Mouse (Mus musculus): ENCODE measurements around the gene Btnl9. TPM values are rescaled to one million over a fixed set of nuclear protein-coding genes. Genes with fewer than 3 reads are reported as not detected.

Btnl9 gene
- total and polyA plus RNA-seq, 2 experiments from 2014 or later, result 0.26 TPM; not detected in 1

- H3K9ac ChIP-seq (replicated peaks; ENCODE audit: low read length, poor library complexity, severe bottlenecking), result no peak within 1 kb of the TSS
- H3K4me2 ChIP-seq (ENCODE audit: low read depth, low read length, poor library complexity, severe bottlenecking), result no peak within 1 kb of the TSS
- WGBS, result 92% methylated on average over 6 of the region's 6 CpGs
- H3K9me3 ChIP-seq (ENCODE audit: low read length), result no peaks in the 10 kb centered on the region
- no peak for TF ChIP-seq CTCF (IDR thresholded peaks at IDR 0.05)
- H3K36me3 ChIP-seq (ENCODE audit: insufficient read depth, low read length), result no peaks in the 10 kb centered on the region
- H3K4me1 ChIP-seq (ENCODE audit: insufficient read depth, low read length), result no peaks in the 10 kb centered on the region
- no peak within 1 kb of the TSS for H3K27ac ChIP-seq (ENCODE audit: low read depth, low read length)
- ATAC-seq (ENCODE audit: low FRiP score) (no peak), DNase-seq (ENCODE audit: low spot score) (no peak)
- H3K4me3 ChIP-seq (ENCODE audit: low read depth, low read length), result no peak within 1 kb of the TSS
- H3K27me3 ChIP-seq (ENCODE audit: insufficient read depth, low read length), result no peaks in the 10 kb centered on the region
These were observed 45.0 kb downstream of the Btnl9 start, which contains the start of gene Olfr1395 for GRCm38 (mm10) chr11:49141974-49142373. Gene Olfr1395, plus strand, starts transcription at chr11:49142274.

- no peak overlapping the region for H3K4me2 ChIP-seq (ENCODE audit: low read depth, low read length, poor library complexity, severe bottlenecking)
- H3K4me1 ChIP-seq (ENCODE audit: insufficient read depth, low read length), result no peaks in the 10 kb centered on the region
- H3K36me3 ChIP-seq (ENCODE audit: insufficient read depth, low read length), result no peaks in the 10 kb centered on the region
- no peak for ATAC-seq (ENCODE audit: low FRiP score)
- H3K27ac ChIP-seq (ENCODE audit: low read depth, low read length), result no peak overlapping the region
- no peak overlapping the region for H3K4me3 ChIP-seq (ENCODE audit: low read depth, low read length)
- no peak for TF ChIP-seq CTCF (IDR thresholded peaks at IDR 0.05)
- no peak for DNase-seq (ENCODE audit: low spot score)
- no peaks in the 10 kb centered on the region for H3K27me3 ChIP-seq (ENCODE audit: insufficient read depth, low read length)
- 89% methylated on average over 2 of the region's 2 CpGs for WGBS
- no peak overlapping the region for H3K9ac ChIP-seq (replicated peaks; ENCODE audit: low read length, poor library complexity, severe bottlenecking)
- H3K9me3 ChIP-seq (ENCODE audit: low read length), result no peaks in the 10 kb centered on the region
These were observed 62.8 kb downstream of the Btnl9 start for GRCm38 (mm10) chr11:49124169-49124568.

GRCm38 (mm10) chr11:49119635-49120034, 67.3 kb downstream of the Btnl9 start:
- H3K4me1 ChIP-seq (ENCODE audit: insufficient read depth, low read length), result no peaks in the 10 kb centered on the region
- DNase-seq (ENCODE audit: low spot score) (no peak), ATAC-seq (ENCODE audit: low FRiP score) (no peak)
- no peak overlapping the region for H3K27ac ChIP-seq (ENCODE audit: low read depth, low read length)
- no peaks in the 10 kb centered on the region for H3K27me3 ChIP-seq (ENCODE audit: insufficient read depth, low read length)
- H3K9ac ChIP-seq (replicated peaks; ENCODE audit: low read length, poor library complexity, severe bottlenecking), result no peak overlapping the region
- H3K4me2 ChIP-seq (ENCODE audit: low read depth, low read length, poor library complexity, severe bottlenecking), result no peak overlapping the region
- no peaks in the 10 kb centered on the region for H3K36me3 ChIP-seq (ENCODE audit: insufficient read depth, low read length)
- H3K4me3 ChIP-seq (ENCODE audit: low read depth, low read length), result no peak overlapping the region
- no peaks in the 10 kb centered on the region for H3K9me3 ChIP-seq (ENCODE audit: low read length)
- WGBS, result 77% methylated on average over 3 of the region's 3 CpGs
- no peak for TF ChIP-seq CTCF (IDR thresholded peaks at IDR 0.05)

Other genes starting within 250 kb of the Btnl9 start
- gene Psme2b, start 241.0 kb downstream of the Btnl9 start, total RNA-seq (2014; rRNA removed), result 0.76 and 1.1 TPM in 2 replicates
- gene Psme2b, start 241.0 kb downstream of the Btnl9 start, polyA plus RNA-seq (2015; fragmentation: Nextera tagmentation; extraction: Ambion mirVana), result 1.8 and 2.1 TPM in 2 replicates
- gene Olfr56, start 208.3 kb downstream of the Btnl9 start, total RNA-seq (2014; rRNA removed), result 0.33 TPM in 1 of 2 replicates, not detected in the other
- not detected in 2 replicates for gene Olfr56, start 208.3 kb downstream of the Btnl9 start, polyA plus RNA-seq (2015; fragmentation: Nextera tagmentation; extraction: Ambion mirVana)
- 0.88 and 1.5 TPM in 2 replicates for gene 9930111J21Rik1, start 207.8 kb downstream of the Btnl9 start, total RNA-seq (2014; rRNA removed)
- gene 9930111J21Rik1, start 207.8 kb downstream of the Btnl9 start, polyA plus RNA-seq (2015; fragmentation: Nextera tagmentation; extraction: Ambion mirVana), result 0.13 and 0.25 TPM in 2 replicates
- 0.24 TPM in 1 of 2 replicates, not detected in the other for gene Gm12185, start 194.9 kb downstream of the Btnl9 start, total RNA-seq (2014; rRNA removed)
- not detected in 2 replicates for gene Gm12185, start 194.9 kb downstream of the Btnl9 start, polyA plus RNA-seq (2015; fragmentation: Nextera tagmentation; extraction: Ambion mirVana)
- gene Tgtp1, start 193.0 kb downstream of the Btnl9 start, total RNA-seq (2014; rRNA removed), result not detected in 2 replicates
- 0.15 TPM in 1 of 2 replicates, not detected in the other for gene Tgtp1, start 193.0 kb downstream of the Btnl9 start, polyA plus RNA-seq (2015; fragmentation: Nextera tagmentation; extraction: Ambion mirVana)
- gene 9930111J21Rik2, start 135.9 kb downstream of the Btnl9 start, total RNA-seq (2014; rRNA removed), result 0.55 and 1.7 TPM in 2 replicates
- 0.18 and 0.20 TPM in 2 replicates for gene 9930111J21Rik2, start 135.9 kb downstream of the Btnl9 start, polyA plus RNA-seq (2015; fragmentation: Nextera tagmentation; extraction: Ambion mirVana)
- not detected in 2 replicates for gene Tgtp2, start 123.0 kb downstream of the Btnl9 start, total RNA-seq (2014; rRNA removed)
- 0.15 and 0.19 TPM in 2 replicates for gene Tgtp2, start 123.0 kb downstream of the Btnl9 start, polyA plus RNA-seq (2015; fragmentation: Nextera tagmentation; extraction: Ambion mirVana)
- 1.1 and 3.3 TPM in 2 replicates for gene Ifi47, start 110.6 kb downstream of the Btnl9 start, total RNA-seq (2014; rRNA removed)
- 0.74 and 1.4 TPM in 2 replicates for gene Ifi47, start 110.6 kb downstream of the Btnl9 start, polyA plus RNA-seq (2015; fragmentation: Nextera tagmentation; extraction: Ambion mirVana)
- not detected in 2 replicates for gene Olfr1396, start 72.3 kb downstream of the Btnl9 start, total RNA-seq (2014; rRNA removed)
- not detected in 2 replicates for gene Olfr1396, start 72.3 kb downstream of the Btnl9 start, polyA plus RNA-seq (2015; fragmentation: Nextera tagmentation; extraction: Ambion mirVana)
- gene Olfr1395, start 44.9 kb downstream of the Btnl9 start, total RNA-seq (2014; rRNA removed), result not detected in 2 replicates
- not detected in 2 replicates for gene Olfr1395, start 44.9 kb downstream of the Btnl9 start, polyA plus RNA-seq (2015; fragmentation: Nextera tagmentation; extraction: Ambion mirVana)
- gene Olfr1394, start 32.8 kb downstream of the Btnl9 start, total RNA-seq (2014; rRNA removed), result not detected in 2 replicates
- not detected in 2 replicates for gene Olfr1394, start 32.8 kb downstream of the Btnl9 start, polyA plus RNA-seq (2015; fragmentation: Nextera tagmentation; extraction: Ambion mirVana)
- gene Zfp62, start 16.1 kb upstream of the Btnl9 start, total RNA-seq (2014; rRNA removed), result 25.6 and 40.2 TPM in 2 replicates
- 26.0 and 26.6 TPM in 2 replicates for gene Zfp62, start 16.1 kb upstream of the Btnl9 start, polyA plus RNA-seq (2015; fragmentation: Nextera tagmentation; extraction: Ambion mirVana)
- 88.1 and 102 TPM in 2 replicates for gene Mgat1, start 57.0 kb upstream of the Btnl9 start, total RNA-seq (2014; rRNA removed)
- 33.9 and 35.4 TPM in 2 replicates for gene Mgat1, start 57.0 kb upstream of the Btnl9 start, polyA plus RNA-seq (2015; fragmentation: Nextera tagmentation; extraction: Ambion mirVana)
- 0.19 and 1.4 TPM in 2 replicates for gene Olfr1393, start 91.1 kb upstream of the Btnl9 start, total RNA-seq (2014; rRNA removed)
- 0.21 TPM in 1 of 2 replicates, not detected in the other for gene Olfr1393, start 91.1 kb upstream of the Btnl9 start, polyA plus RNA-seq (2015; fragmentation: Nextera tagmentation; extraction: Ambion mirVana)
- gene Olfr1392, start 98.1 kb upstream of the Btnl9 start, total RNA-seq (2014; rRNA removed), result 0.52 and 0.60 TPM in 2 replicates
- gene Olfr1392, start 98.1 kb upstream of the Btnl9 start, polyA plus RNA-seq (2015; fragmentation: Nextera tagmentation; extraction: Ambion mirVana), result 0.14 TPM in 1 of 2 replicates, not detected in the other
- 0.09 TPM in 1 of 2 replicates, not detected in the other for gene Olfr10, start 117.6 kb upstream of the Btnl9 start, total RNA-seq (2014; rRNA removed)
- not detected in 2 replicates for gene Olfr10, start 117.6 kb upstream of the Btnl9 start, polyA plus RNA-seq (2015; fragmentation: Nextera tagmentation; extraction: Ambion mirVana)
- not detected in 2 replicates for gene Olfr1391, start 135.6 kb upstream of the Btnl9 start, total RNA-seq (2014; rRNA removed)
- not detected in 2 replicates for gene Olfr1391, start 135.6 kb upstream of the Btnl9 start, polyA plus RNA-seq (2015; fragmentation: Nextera tagmentation; extraction: Ambion mirVana)
- gene Olfr1390, start 148.0 kb upstream of the Btnl9 start, total RNA-seq (2014; rRNA removed), result not detected in 2 replicates
- not detected in 2 replicates for gene Olfr1390, start 148.0 kb upstream of the Btnl9 start, polyA plus RNA-seq (2015; fragmentation: Nextera tagmentation; extraction: Ambion mirVana)
- 0.22 TPM in 1 of 2 replicates, not detected in the other for gene Olfr1389, start 235.9 kb upstream of the Btnl9 start, total RNA-seq (2014; rRNA removed)
- gene Olfr1389, start 235.9 kb upstream of the Btnl9 start, polyA plus RNA-seq (2015; fragmentation: Nextera tagmentation; extraction: Ambion mirVana), result not detected in 2 replicates
- not detected in 2 replicates for gene Olfr1388, start 249.5 kb upstream of the Btnl9 start, total RNA-seq (2014; rRNA removed)
- gene Olfr1388, start 249.5 kb upstream of the Btnl9 start, polyA plus RNA-seq (2015; fragmentation: Nextera tagmentation; extraction: Ambion mirVana), result 0.05 and 0.07 TPM in 2 replicates

Measured in midbrain, postnatal 0 days (tissue).